Comparison of ENCODE assay signal across 14 mouse cellular contexts in genomic region chr13:99647661-99648204, GRCm38 (mm10).
DNase-seq lines count a peak whose midpoint lies in the region; ATAC-seq and TF ChIP-seq lines count a peak whose summit lies in the region.
"Had no signal": no experiment of that assay in that cellular context is flagged by ENCODE, and none has a peak within 500 bp of the region (broad histone marks: within the 10 kb centered on the region; RNA-seq: fewer than 3 reads in every experiment).

No protein-coding gene starts in this region.

- no peaks in the 10 kb centered on the region for H3K36me3 ChIP-seq in hindbrain, postnatal 0 days (ENCODE audit: insufficient read depth, low read length)
- H3K36me3 ChIP-seq in hindbrain, embryonic 11.5 days (ENCODE audit: control insufficient read depth, insufficient read depth, low read length), result no peaks in the 10 kb centered on the region
- H3K36me3 ChIP-seq in embryonic facial prominence, embryonic 11.5 days (replicated peaks; ENCODE audit: control insufficient read depth, insufficient read depth, low read depth, low read length), result no peaks in the 10 kb centered on the region
- no peaks in the 10 kb centered on the region for H3K36me3 ChIP-seq in midbrain, embryonic 15.5 days (replicated peaks)
- H3K36me3 ChIP-seq in thymus, adult 2 months (ENCODE audit: control insufficient read depth, insufficient read depth, low read length), result no peaks in the 10 kb centered on the region
- H3K36me3 ChIP-seq: midbrain, embryonic 13.5 days; neural tube, embryonic 15.5 days had no signal

- H3K27me3 ChIP-seq in hindbrain, postnatal 0 days (ENCODE audit: insufficient read depth, low read length), result no peaks in the 10 kb centered on the region
- no peaks in the 10 kb centered on the region for H3K27me3 ChIP-seq in hindbrain, embryonic 11.5 days (ENCODE audit: control insufficient read depth, insufficient read depth, low read length)
- no peaks in the 10 kb centered on the region for H3K27me3 ChIP-seq in embryonic facial prominence, embryonic 11.5 days (ENCODE audit: control insufficient read depth, insufficient read depth, low read length)
- H3K27me3 ChIP-seq in midbrain, embryonic 15.5 days (replicated peaks), result no peaks in the 10 kb centered on the region
- H3K27me3 ChIP-seq in thymus, adult 2 months (ENCODE audit: control insufficient read depth, insufficient read depth, low read length), result no peaks in the 10 kb centered on the region
- H3K27me3 ChIP-seq: midbrain, embryonic 13.5 days; neural tube, embryonic 15.5 days had no signal

- no peaks in the 10 kb centered on the region for H3K9me3 ChIP-seq in hindbrain, postnatal 0 days (ENCODE audit: low read length)
- no peaks in the 10 kb centered on the region for H3K9me3 ChIP-seq in hindbrain, embryonic 11.5 days (ENCODE audit: control insufficient read depth, low read length)
- H3K9me3 ChIP-seq in embryonic facial prominence, embryonic 11.5 days (replicated peaks; ENCODE audit: control insufficient read depth, low read length), result no peaks in the 10 kb centered on the region
- H3K9me3 ChIP-seq in midbrain, embryonic 15.5 days, result no peaks in the 10 kb centered on the region
- H3K9me3 ChIP-seq: midbrain, embryonic 13.5 days; neural tube, embryonic 15.5 days had no signal

- TF ChIP-seq POLR2A in thymus, adult 2 months (IDR thresholded peaks at IDR 0.05; ENCODE audit: control insufficient read depth, extremely low read depth, insufficient read depth, low read length, poor library complexity), result no peak

- 39% methylated on average over 6 of the region's 6 CpGs for WGBS in hindbrain, postnatal 0 days
- 83% methylated on average over 6 of the region's 6 CpGs for WGBS in hindbrain, embryonic 11.5 days
- 72% methylated on average over 6 of the region's 6 CpGs for WGBS in embryonic facial prominence, embryonic 11.5 days
- 69% methylated on average over 6 of the region's 6 CpGs for WGBS in midbrain, embryonic 15.5 days
- 67% methylated on average over 6 of the region's 6 CpGs for WGBS in thymus, adult 2 months

- H3K4me3 ChIP-seq in hindbrain, postnatal 0 days (ENCODE audit: low read length), result no peak overlapping the region
- H3K4me3 ChIP-seq in hindbrain, embryonic 11.5 days (ENCODE audit: low read depth, low read length), result no peak overlapping the region
- H3K4me3 ChIP-seq in embryonic facial prominence, embryonic 11.5 days (ENCODE audit: low read depth, low read length), result no peak overlapping the region
- no peak overlapping the region for H3K4me3 ChIP-seq in midbrain, embryonic 15.5 days
- H3K4me3 ChIP-seq in thymus, adult 2 months (ENCODE audit: control insufficient read depth, insufficient read depth, low read length), result no peak overlapping the region
- H3K4me3 ChIP-seq: midbrain, embryonic 13.5 days; neural tube, embryonic 15.5 days had no signal

- H3K4me2 ChIP-seq in hindbrain, postnatal 0 days (ENCODE audit: low read depth, low read length), result no peak overlapping the region
- no peak overlapping the region for H3K4me2 ChIP-seq in hindbrain, embryonic 11.5 days (replicated peaks; ENCODE audit: low read depth, low read length)
- H3K4me2 ChIP-seq in embryonic facial prominence, embryonic 11.5 days (ENCODE audit: low read depth, low read length), result no peak overlapping the region
- no peak overlapping the region for H3K4me2 ChIP-seq in midbrain, embryonic 15.5 days
- H3K4me2 ChIP-seq: midbrain, embryonic 13.5 days; neural tube, embryonic 15.5 days had no signal

- H3K9ac ChIP-seq in hindbrain, postnatal 0 days (replicated peaks; ENCODE audit: low read length), result no peak overlapping the region
- H3K9ac ChIP-seq in hindbrain, embryonic 11.5 days (ENCODE audit: low read depth, low read length), result no peak overlapping the region
- no peak overlapping the region for H3K9ac ChIP-seq in embryonic facial prominence, embryonic 11.5 days (replicated peaks; ENCODE audit: low read length)
- no peak overlapping the region for H3K9ac ChIP-seq in midbrain, embryonic 15.5 days
- H3K9ac ChIP-seq: liver, embryonic 14.5 days; midbrain, embryonic 13.5 days; neural tube, embryonic 15.5 days had no signal

- TF ChIP-seq CTCF in hindbrain, postnatal 0 days (IDR thresholded peaks at IDR 0.05; ENCODE audit: low read depth), result no peak
- no peak for TF ChIP-seq CTCF in thymus, adult 2 months (IDR thresholded peaks at IDR 0.05; ENCODE audit: borderline replicate concordance, control insufficient read depth, extremely low read depth, insufficient read depth, low read length, poor library complexity)

- 0 out of 2 replicates have a peak, but pooled peaks cover 5% of the 10 kb centered on the region for H3K4me1 ChIP-seq in hindbrain, postnatal 0 days (ENCODE audit: insufficient read depth, low read length)
- 0 out of 2 replicates have a peak, but pooled peaks cover under 1% of the 10 kb centered on the region for H3K4me1 ChIP-seq in hindbrain, embryonic 11.5 days (replicated peaks; ENCODE audit: control insufficient read depth, insufficient read depth, low read length)
- no peaks in the 10 kb centered on the region for H3K4me1 ChIP-seq in embryonic facial prominence, embryonic 11.5 days (ENCODE audit: control insufficient read depth, insufficient read depth, low read length)
- H3K4me1 ChIP-seq in midbrain, embryonic 15.5 days, result peaks cover 14% of the 10 kb centered on the region
- H3K4me1 ChIP-seq in thymus, adult 2 months (replicated peaks; ENCODE audit: control insufficient read depth, insufficient read depth, low read length), result no peaks in the 10 kb centered on the region

- no peak overlapping the region for H3K27ac ChIP-seq in hindbrain, postnatal 0 days
- no peak overlapping the region for H3K27ac ChIP-seq in hindbrain, embryonic 11.5 days (ENCODE audit: low read depth, low read length)
- H3K27ac ChIP-seq in embryonic facial prominence, embryonic 11.5 days (replicated peaks; ENCODE audit: low read depth, low read length), result no peak overlapping the region
- no peak overlapping the region for H3K27ac ChIP-seq in midbrain, embryonic 15.5 days
- H3K27ac ChIP-seq in thymus, adult 2 months (ENCODE audit: control insufficient read depth, insufficient read depth, low read length), result no peak overlapping the region
- H3K27ac ChIP-seq: liver, embryonic 14.5 days; midbrain, embryonic 13.5 days; neural tube, embryonic 15.5 days had no signal

- peak; percentile 54 to 67 for DNase-seq in cerebellum, postnatal 10 days
- no peak for DNase-seq in cerebellum, adult 8-10 months
- peak; percentile 24 for DNase-seq in hindbrain, postnatal 0 days (ENCODE audit: low spot score)
- no peak for DNase-seq in hindbrain, embryonic 11.5 days (ENCODE audit: low spot score)
- DNase-seq in Muller cell, postnatal 12 days (ENCODE audit: inconsistent ontology term), result peak; percentile 63
- DNase-seq in embryonic facial prominence, embryonic 11.5 days (ENCODE audit: low spot score), result no peak
- no peak for DNase-seq in thymus, adult 2 months
- DNase-seq: B cell, adult 2 months; kidney, adult 11 months; right cerebral cortex, postnatal 4 days had no signal

- ATAC-seq in hindbrain, postnatal 0 days, result 0 out of 2 replicates have a peak, but pooled peaks have one; percentile 46
- no peak for ATAC-seq in hindbrain, embryonic 11.5 days (ENCODE audit: low FRiP score)
- ATAC-seq in embryonic facial prominence, embryonic 11.5 days (replicated peaks; ENCODE audit: insufficient number of reproducible peaks, low FRiP score, low TSS enrichment, low read depth), result 0 out of 2 replicates have a peak, but pooled peaks have one; percentile 29
- no peak for ATAC-seq in midbrain, embryonic 15.5 days (replicated peaks)

Comparison
In these comparisons a context has a peak if more than half of its experiments do, and no peak if none do; other contexts are left out.
1. DNase-seq: peak in cerebellum, postnatal 10 days (2 of 2), hindbrain, postnatal 0 days (single experiment) and Muller cell, postnatal 12 days (single experiment); none in cerebellum, adult 8-10 months (single experiment), hindbrain, embryonic 11.5 days (single experiment), embryonic facial prominence, embryonic 11.5 days (single experiment) and thymus, adult 2 months (single experiment).
2. ATAC-seq: peak in hindbrain, postnatal 0 days (single experiment) and embryonic facial prominence, embryonic 11.5 days (single experiment); none in hindbrain, embryonic 11.5 days (single experiment) and midbrain, embryonic 15.5 days (single experiment).